Mouse (Mus musculus): ENCODE data around the gene Hdx. TPM values are rescaled to one million over a fixed set of nuclear protein-coding genes. Genes with fewer than 3 reads are reported as not detected.

The Hdx gene
- polyA plus RNA-seq, 1 experiment from 2014 or later = 2.5 TPM

DNA sequence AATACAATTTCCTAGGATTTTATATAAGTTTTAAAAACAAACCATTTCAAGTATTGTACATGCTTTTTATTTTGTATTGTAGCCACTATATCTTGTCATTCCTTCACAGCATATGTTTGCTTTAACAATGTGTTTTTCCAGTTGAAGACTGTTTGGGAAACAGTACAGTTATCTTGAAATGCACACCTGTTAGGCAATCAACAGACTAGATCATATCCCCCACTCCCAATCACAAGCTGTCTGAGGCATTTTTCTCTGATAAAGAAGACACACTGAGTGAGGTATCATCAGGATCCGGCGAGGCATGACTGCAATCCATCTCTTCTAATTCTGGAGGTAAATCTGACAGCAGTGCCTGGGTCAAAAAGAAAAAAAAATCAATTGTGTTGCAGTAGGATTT is 119.8 kb downstream of the Hdx start:
- 99% methylated on average over 2 of the region's 2 CpGs for WGBS
- no peak overlapping the region for H3K9ac ChIP-seq (replicated peaks; ENCODE audit: low read length)
- no peak overlapping the region for H3K27ac ChIP-seq (replicated peaks; ENCODE audit: low read depth, low read length)
- no peaks in the 10 kb centered on the region for H3K9me3 ChIP-seq (ENCODE audit: control insufficient read depth, low read length)
- no peaks in the 10 kb centered on the region for H3K4me1 ChIP-seq (ENCODE audit: control insufficient read depth, insufficient read depth, low read length)
- H3K4me3 ChIP-seq (replicated peaks; ENCODE audit: low read depth, low read length) = no peak overlapping the region
- H3K4me2 ChIP-seq (ENCODE audit: low read length) = no peak overlapping the region
- no peak for DNase-seq
- no peak for ATAC-seq (ENCODE audit: low FRiP score, low TSS enrichment)
- H3K27me3 ChIP-seq (ENCODE audit: control insufficient read depth, insufficient read depth, low read length) = no peaks in the 10 kb centered on the region
- H3K36me3 ChIP-seq (ENCODE audit: control insufficient read depth, insufficient read depth, low read length) = no peaks in the 10 kb centered on the region

DNA sequence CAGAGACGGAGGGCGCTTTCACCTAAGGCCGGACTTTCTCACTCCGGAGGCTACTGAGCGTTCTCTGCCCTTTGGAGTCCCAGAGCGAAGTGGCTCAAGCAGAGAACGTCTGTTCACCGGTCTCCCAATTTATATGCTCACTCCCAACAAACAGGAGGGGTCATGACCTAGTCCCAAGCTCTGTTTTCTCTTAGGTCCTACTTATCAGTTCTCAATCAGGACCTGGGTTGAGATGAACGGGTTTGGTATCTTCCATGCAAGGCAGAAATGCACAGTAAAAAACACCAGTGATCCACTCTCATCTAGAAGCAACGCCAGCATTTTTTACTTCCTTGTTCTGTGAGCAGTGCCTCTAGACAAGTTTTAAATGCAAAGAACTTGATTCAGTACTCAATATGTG is 159.0 kb downstream of the Hdx start, which contains the start of gene Rps6ka6:
Gene Rps6ka6, minus strand, starts transcription at position 101 of the 400 bp plus-strand sequence.
- no peak for ATAC-seq (ENCODE audit: low FRiP score, low TSS enrichment)
- WGBS = 80% methylated on average over 10 of the region's 10 CpGs

More for the DNA sequence above, 159.0 kb downstream of the Hdx start, which contains the start of gene Rps6ka6:
- Histone ChIP-seq H3K4me3 (replicated peaks; ENCODE audit: low read depth, low read length) (no peak within 1 kb of the TSS), H3K27me3 (ENCODE audit: control insufficient read depth, insufficient read depth, low read length) (no peaks in the 10 kb centered on the region), H3K9ac (replicated peaks; ENCODE audit: low read length) (no peak within 1 kb of the TSS), H3K36me3 (ENCODE audit: control insufficient read depth, insufficient read depth, low read length) (no peaks in the 10 kb centered on the region), H3K27ac (replicated peaks; ENCODE audit: low read depth, low read length) (no peak within 1 kb of the TSS), H3K9me3 (ENCODE audit: control insufficient read depth, low read length) (no peaks in the 10 kb centered on the region), H3K4me1 (ENCODE audit: control insufficient read depth, insufficient read depth, low read length) (no peaks in the 10 kb centered on the region), H3K4me2 (ENCODE audit: low read length) (no peak within 1 kb of the TSS)
- DNase-seq = no peak

Other genes with a start within 250 kb of the Hdx start
- gene Rps6ka6, start 159.1 kb downstream of the Hdx start, polyA plus RNA-seq (2014; fragmentation: Nextera tagmentation; extraction: Ambion mirVana) = 48.5 and 57.7 TPM in 2 replicates
- 1.1 and 1.3 TPM in 2 replicates for gene Gm45194, start 194.3 kb upstream of the Hdx start, polyA plus RNA-seq (2014; fragmentation: Nextera tagmentation; extraction: Ambion mirVana)